9 mouse cellular contexts compared by ENCODE assay signal in the genomic region with DNA sequence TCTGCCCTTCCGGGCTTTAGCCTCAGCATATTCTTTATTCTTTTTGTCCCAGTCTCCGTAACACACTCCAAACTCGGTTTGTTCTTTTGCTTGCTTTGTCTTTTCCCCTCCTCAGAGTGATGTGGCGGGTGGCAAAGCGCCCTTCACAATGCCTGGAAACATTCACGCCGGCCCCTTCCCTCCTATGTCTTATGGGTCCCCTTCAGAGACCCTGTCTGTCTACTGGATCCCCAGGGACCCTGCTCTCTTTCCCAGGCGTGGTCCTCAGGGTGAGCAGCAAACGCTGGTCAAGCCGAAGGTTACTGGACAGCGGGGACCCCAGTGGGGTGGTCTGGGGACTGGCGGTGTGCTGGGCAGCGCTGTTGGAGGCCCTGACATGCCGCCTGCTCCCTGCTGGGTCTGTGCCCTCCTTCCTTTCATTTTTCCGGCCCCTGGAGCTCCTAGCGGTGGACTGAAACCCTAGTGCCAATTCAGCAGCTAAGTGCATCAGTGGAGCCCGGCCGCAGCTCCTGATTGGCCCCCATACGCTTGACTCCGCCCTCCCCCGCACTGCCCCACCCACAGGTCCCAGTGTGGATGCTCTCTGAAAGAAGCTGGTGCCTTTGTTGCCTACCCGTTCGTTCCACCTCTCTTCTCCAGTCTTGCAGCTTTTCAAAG. TPM values are rescaled to one million over a fixed set of nuclear protein-coding genes. Genes with fewer than 3 reads are reported as not detected.
DNase-seq lines count a peak whose midpoint lies in the region; ATAC-seq lines count a peak whose summit lies in the region.
"Had no signal": no experiment of that assay in that cellular context is flagged by ENCODE, and none has a peak within 500 bp of the region (broad histone marks: within the 10 kb centered on the region; RNA-seq: fewer than 3 reads in every experiment).

No protein-coding gene starts in this region.

- H3K4me2 ChIP-seq in embryonic facial prominence, embryonic 11.5 days (ENCODE audit: low read depth, low read length): peak overlapping the region; percentile 62
- peak overlapping the region; percentile 55 for H3K4me2 ChIP-seq in heart, embryonic 11.5 days
- peak overlapping the region; percentile 54 for H3K4me2 ChIP-seq in kidney, embryonic 14.5 days (replicated peaks; ENCODE audit: low read depth, low read length)
- peak overlapping the region; percentile 69 for H3K4me2 ChIP-seq in limb, embryonic 11.5 days (ENCODE audit: low read depth, severe bottlenecking)
- peak overlapping the region; percentile 92 for H3K4me2 ChIP-seq in midbrain, embryonic 16.5 days (ENCODE audit: low read length)

- WGBS in embryonic facial prominence, embryonic 11.5 days: 4% methylated on average over 23 of the region's 23 CpGs
- 7% methylated on average over 23 of the region's 23 CpGs for WGBS in heart, embryonic 11.5 days (ENCODE audit: insufficient replicate concordance)
- 5% methylated on average over 23 of the region's 23 CpGs for WGBS in kidney, embryonic 14.5 days
- 7% methylated on average over 23 of the region's 23 CpGs for WGBS in limb, embryonic 11.5 days
- WGBS in midbrain, embryonic 16.5 days: under 1% methylated on average over 23 of the region's 23 CpGs

- H3K27ac ChIP-seq in embryonic facial prominence, embryonic 11.5 days (replicated peaks; ENCODE audit: low read depth, low read length): no peak overlapping the region
- H3K27ac ChIP-seq in heart, embryonic 11.5 days (ENCODE audit: low read depth, low read length): no peak overlapping the region
- no peak overlapping the region for H3K27ac ChIP-seq in kidney, embryonic 14.5 days (ENCODE audit: low read depth, low read length)
- no peak overlapping the region for H3K27ac ChIP-seq in limb, embryonic 11.5 days (replicated peaks; ENCODE audit: low read depth, low read length)
- H3K27ac ChIP-seq in midbrain, embryonic 16.5 days (ENCODE audit: low read length): peak overlapping the region; percentile 96

- no peaks in the 10 kb centered on the region for H3K4me1 ChIP-seq in embryonic facial prominence, embryonic 11.5 days (ENCODE audit: control insufficient read depth, insufficient read depth, low read length)
- no peaks in the 10 kb centered on the region for H3K4me1 ChIP-seq in heart, embryonic 11.5 days (ENCODE audit: control insufficient read depth, insufficient read depth, low read length)
- H3K4me1 ChIP-seq in kidney, embryonic 14.5 days (ENCODE audit: control insufficient read depth, insufficient read depth, low read length): no peaks in the 10 kb centered on the region
- H3K4me1 ChIP-seq in limb, embryonic 11.5 days (ENCODE audit: control insufficient read depth, insufficient read depth, low read length): no peaks in the 10 kb centered on the region
- peaks cover 22% of the 10 kb centered on the region for H3K4me1 ChIP-seq in midbrain, embryonic 16.5 days (ENCODE audit: control insufficient read depth, insufficient read depth, low read length)

- H3K36me3 ChIP-seq in embryonic facial prominence, embryonic 11.5 days (replicated peaks; ENCODE audit: control insufficient read depth, insufficient read depth, low read depth, low read length): no peaks in the 10 kb centered on the region
- no peaks in the 10 kb centered on the region for H3K36me3 ChIP-seq in heart, embryonic 11.5 days (ENCODE audit: control insufficient read depth, insufficient read depth, low read length)
- no peaks in the 10 kb centered on the region for H3K36me3 ChIP-seq in kidney, embryonic 14.5 days (ENCODE audit: control insufficient read depth, insufficient read depth, low read length)
- H3K36me3 ChIP-seq in limb, embryonic 11.5 days (ENCODE audit: control insufficient read depth, insufficient read depth, low read length): no peaks in the 10 kb centered on the region
- H3K36me3 ChIP-seq in midbrain, embryonic 16.5 days (ENCODE audit: control insufficient read depth, insufficient read depth, low read length): no peaks in the 10 kb centered on the region

- peak; percentile 92 for ATAC-seq in embryonic facial prominence, embryonic 11.5 days (replicated peaks; ENCODE audit: insufficient number of reproducible peaks, low FRiP score, low TSS enrichment, low read depth)
- ATAC-seq in heart, embryonic 11.5 days (replicated peaks; ENCODE audit: insufficient number of reproducible peaks, low FRiP score, low TSS enrichment): 0 out of 2 replicates have a peak, but pooled peaks have one; percentile 58
- peak; percentile 86 for ATAC-seq in kidney, embryonic 14.5 days (ENCODE audit: low FRiP score, low TSS enrichment)
- ATAC-seq in limb, embryonic 11.5 days (ENCODE audit: insufficient number of reproducible peaks, low FRiP score, low TSS enrichment, low read depth): peak; percentile 86
- ATAC-seq in midbrain, embryonic 16.5 days: peak; percentile 95

- peak overlapping the region; percentile 21 for H3K4me3 ChIP-seq in embryonic facial prominence, embryonic 11.5 days (ENCODE audit: low read depth, low read length)
- H3K4me3 ChIP-seq in heart, embryonic 11.5 days (ENCODE audit: low read depth, low read length): peak overlapping the region; percentile 22
- peak overlapping the region; percentile 24 for H3K4me3 ChIP-seq in kidney, embryonic 14.5 days (ENCODE audit: low read length)
- H3K4me3 ChIP-seq in limb, embryonic 11.5 days (ENCODE audit: low read depth, low read length): peak overlapping the region; percentile 30
- H3K4me3 ChIP-seq in midbrain, embryonic 16.5 days (ENCODE audit: low read depth, low read length): peak overlapping the region; percentile 44

- peaks cover 2% of the 10 kb centered on the region; the same call in 1 of the 2 replicates for H3K27me3 ChIP-seq in embryonic facial prominence, embryonic 11.5 days (ENCODE audit: control insufficient read depth, insufficient read depth, low read length)
- peaks cover 22% of the 10 kb centered on the region for H3K27me3 ChIP-seq in heart, embryonic 11.5 days (ENCODE audit: control insufficient read depth, insufficient read depth, low read length)
- H3K27me3 ChIP-seq in kidney, embryonic 14.5 days (ENCODE audit: control insufficient read depth, insufficient read depth, low read length): peaks cover 15% of the 10 kb centered on the region
- H3K27me3 ChIP-seq in limb, embryonic 11.5 days (ENCODE audit: control insufficient read depth, insufficient read depth, low read length): 0 out of 2 replicates have a peak, but pooled peaks cover 2% of the 10 kb centered on the region
- no peaks in the 10 kb centered on the region for H3K27me3 ChIP-seq in midbrain, embryonic 16.5 days (ENCODE audit: control insufficient read depth, insufficient read depth, low read depth, low read length)

- peak overlapping the region; percentile 35 for H3K9ac ChIP-seq in embryonic facial prominence, embryonic 11.5 days (replicated peaks; ENCODE audit: low read length)
- H3K9ac ChIP-seq in heart, embryonic 11.5 days (ENCODE audit: low read depth, low read length): no peak overlapping the region
- H3K9ac ChIP-seq in kidney, embryonic 14.5 days (ENCODE audit: low read depth, low read length): no peak overlapping the region
- no peak overlapping the region for H3K9ac ChIP-seq in limb, embryonic 11.5 days (ENCODE audit: low read length)
- peak overlapping the region; percentile 78 for H3K9ac ChIP-seq in midbrain, embryonic 16.5 days (ENCODE audit: low read depth, low read length)

- peak; percentile 66 for DNase-seq in A20 (ENCODE audit: low read depth, low spot score)
- peak; percentile 71 for DNase-seq in adrenal gland, postnatal 25 days
- DNase-seq in embryonic facial prominence, embryonic 11.5 days (ENCODE audit: low spot score): peak; percentile 89
- DNase-seq in limb, embryonic 11.5 days (ENCODE audit: low spot score): peak; percentile 86
- peak; percentile 69 for DNase-seq in telencephalon, adult 2 months (ENCODE audit: low read depth, low spot score)

- H3K9me3 ChIP-seq in embryonic facial prominence, embryonic 11.5 days (replicated peaks; ENCODE audit: control insufficient read depth, low read length): no peaks in the 10 kb centered on the region
- H3K9me3 ChIP-seq in heart, embryonic 11.5 days (replicated peaks; ENCODE audit: control insufficient read depth, low read length): no peaks in the 10 kb centered on the region
- no peaks in the 10 kb centered on the region for H3K9me3 ChIP-seq in kidney, embryonic 14.5 days (ENCODE audit: control insufficient read depth, low read length)
- H3K9me3 ChIP-seq in limb, embryonic 11.5 days (ENCODE audit: control insufficient read depth, low read length): no peaks in the 10 kb centered on the region
- H3K9me3 ChIP-seq in midbrain, embryonic 16.5 days (replicated peaks; ENCODE audit: control insufficient read depth, low read length, poor library complexity, severe bottlenecking): no peaks in the 10 kb centered on the region

RNA-seq across cellular contexts. Expression of a gene that starts 25.1 kb away (rescaled TPM):
- total RNA-seq in adrenal gland, postnatal 25 days (2021): 0.24 TPM in 1 of 2 replicates, not detected in the other
- 0.14 and 0.31 TPM in 2 replicates for polyA plus RNA-seq in embryonic facial prominence, embryonic 11.5 days (2014; fragmentation: Nextera tagmentation; extraction: Ambion mirVana)
- polyA plus RNA-seq in heart, embryonic 11.5 days (2014; fragmentation: Nextera tagmentation; extraction: Ambion mirVana): not detected in 2 replicates
- 0.10 and 0.16 TPM in 2 replicates for polyA plus RNA-seq in kidney, embryonic 14.5 days (2014; fragmentation: Nextera tagmentation; extraction: Ambion mirVana)
- polyA plus RNA-seq in limb, embryonic 11.5 days (2014; fragmentation: Nextera tagmentation; extraction: Ambion mirVana): 0.37 and 0.74 TPM in 2 replicates
- polyA plus RNA-seq in midbrain, embryonic 16.5 days (2015; fragmentation: Nextera tagmentation; extraction: Ambion mirVana): 8.1 and 9.3 TPM in 2 replicates
- polyA plus RNA-seq: small intestine, adult 2 months had no signal

RNA-seq across cellular contexts. Expression of a gene that starts 28.4 kb away (rescaled TPM):
- not detected in 2 replicates for total RNA-seq in adrenal gland, postnatal 25 days (2021)
- not detected in 2 replicates for polyA plus RNA-seq in embryonic facial prominence, embryonic 11.5 days (2014; fragmentation: Nextera tagmentation; extraction: Ambion mirVana)
- polyA plus RNA-seq in heart, embryonic 11.5 days (2014; fragmentation: Nextera tagmentation; extraction: Ambion mirVana): not detected in 2 replicates
- not detected in 2 replicates for polyA plus RNA-seq in kidney, embryonic 14.5 days (2014; fragmentation: Nextera tagmentation; extraction: Ambion mirVana)
- polyA plus RNA-seq in limb, embryonic 11.5 days (2014; fragmentation: Nextera tagmentation; extraction: Ambion mirVana): not detected in 2 replicates
- polyA plus RNA-seq in midbrain, embryonic 16.5 days (2015; fragmentation: Nextera tagmentation; extraction: Ambion mirVana): not detected in 2 replicates
- polyA plus RNA-seq: small intestine, adult 2 months had no signal

Comparison
In these comparisons a context has a peak if more than half of its experiments do, and no peak if none do; other contexts are left out.
1. H3K9ac ChIP-seq: peak in embryonic facial prominence, embryonic 11.5 days (single experiment) and midbrain, embryonic 16.5 days (single experiment); none in heart, embryonic 11.5 days (single experiment), kidney, embryonic 14.5 days (single experiment) and limb, embryonic 11.5 days (single experiment).
2. Peak in every context shown above with its lines, with median percentiles within 50 percentile points of each other: DNase-seq, ATAC-seq, H3K4me2 ChIP-seq and H3K4me3 ChIP-seq.